Mouse (Mus musculus): ENCODE measurements around the gene Jakmip3. TPM values are rescaled to one million over a fixed set of nuclear protein-coding genes. Genes with fewer than 3 reads are reported as not detected.

Jakmip3 gene
- polyA plus RNA-seq, 1 experiment from 2014 or later, result 0.66 TPM

DNA sequence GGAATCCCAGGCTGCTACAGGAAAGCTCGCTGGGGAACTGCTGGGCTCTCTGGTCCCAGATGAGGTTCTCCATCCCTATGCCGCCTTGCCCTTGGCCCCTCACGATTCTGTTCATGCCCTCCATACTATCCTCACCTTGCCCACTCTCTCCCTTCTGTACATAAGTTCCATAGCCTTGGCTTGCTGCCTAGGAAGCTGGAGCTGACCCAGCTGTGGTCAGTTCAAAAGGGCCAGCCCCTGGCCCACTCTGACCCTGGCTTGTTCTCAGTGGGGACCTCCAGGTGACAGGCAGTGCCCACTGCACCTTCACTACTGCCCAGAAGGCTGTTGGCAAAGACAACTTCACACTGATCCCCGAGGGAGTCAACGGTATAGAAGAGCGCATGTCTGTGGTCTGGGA is 155.9 kb downstream of the Jakmip3 start:
- peaks cover 52% of the 10 kb centered on the region for H3K36me3 ChIP-seq
- no peaks in the 10 kb centered on the region for H3K4me1 ChIP-seq (replicated peaks)
- H3K27me3 ChIP-seq, result no peaks in the 10 kb centered on the region
- no peak overlapping the region for H3K4me3 ChIP-seq (replicated peaks)
- no peaks in the 10 kb centered on the region for H3K9me3 ChIP-seq
- no peak overlapping the region for H3K27ac ChIP-seq
- H3K9ac ChIP-seq (replicated peaks), result no peak overlapping the region
- no peak for ATAC-seq (ENCODE audit: insufficient number of reproducible peaks, insufficient read depth, low FRiP score, low TSS enrichment, low read depth)
- H3K4me2 ChIP-seq, result no peak overlapping the region
- 91% methylated on average over 6 of the region's 6 CpGs for WGBS

DNA sequence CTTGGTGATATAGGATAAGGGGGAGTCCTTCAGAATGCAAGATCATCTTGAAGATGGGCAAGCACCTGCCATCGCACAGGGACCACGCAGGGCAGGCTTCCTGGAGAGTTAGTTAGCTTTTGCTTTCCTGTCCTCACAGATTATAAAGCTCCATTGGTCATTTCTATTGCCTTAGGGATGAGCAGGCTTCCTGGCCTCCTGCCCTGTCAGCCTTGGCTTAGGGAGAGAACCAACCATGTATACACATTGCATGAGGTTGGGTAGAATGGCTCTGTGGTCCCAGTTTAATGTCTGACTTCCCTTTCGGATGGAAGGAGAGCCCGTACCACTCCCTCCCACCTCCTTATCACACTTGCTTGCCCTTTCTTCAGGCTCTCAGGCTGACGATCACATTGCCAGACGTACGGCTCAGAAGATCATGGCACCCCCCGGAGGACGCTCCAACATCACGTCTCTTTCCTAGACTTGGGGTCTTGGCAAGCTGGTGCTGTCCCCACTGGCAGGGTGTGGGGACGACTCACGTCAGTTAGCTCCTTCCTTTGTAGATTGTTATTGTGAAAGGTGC is 160.1 kb downstream of the Jakmip3 start:
- Histone ChIP-seq H3K4me1 (replicated peaks) (no peaks in the 10 kb centered on the region), H3K27me3 (no peaks in the 10 kb centered on the region), H3K9ac (replicated peaks) (no peak overlapping the region), H3K36me3 (peaks cover 24% of the 10 kb centered on the region), H3K27ac (no peak overlapping the region), H3K4me2 (no peak overlapping the region), H3K4me3 (replicated peaks) (no peak overlapping the region), H3K9me3 (no peaks in the 10 kb centered on the region)
- 70% methylated on average over 12 of the region's 12 CpGs for WGBS
- no peak for ATAC-seq (ENCODE audit: insufficient number of reproducible peaks, insufficient read depth, low FRiP score, low TSS enrichment, low read depth)

DNA sequence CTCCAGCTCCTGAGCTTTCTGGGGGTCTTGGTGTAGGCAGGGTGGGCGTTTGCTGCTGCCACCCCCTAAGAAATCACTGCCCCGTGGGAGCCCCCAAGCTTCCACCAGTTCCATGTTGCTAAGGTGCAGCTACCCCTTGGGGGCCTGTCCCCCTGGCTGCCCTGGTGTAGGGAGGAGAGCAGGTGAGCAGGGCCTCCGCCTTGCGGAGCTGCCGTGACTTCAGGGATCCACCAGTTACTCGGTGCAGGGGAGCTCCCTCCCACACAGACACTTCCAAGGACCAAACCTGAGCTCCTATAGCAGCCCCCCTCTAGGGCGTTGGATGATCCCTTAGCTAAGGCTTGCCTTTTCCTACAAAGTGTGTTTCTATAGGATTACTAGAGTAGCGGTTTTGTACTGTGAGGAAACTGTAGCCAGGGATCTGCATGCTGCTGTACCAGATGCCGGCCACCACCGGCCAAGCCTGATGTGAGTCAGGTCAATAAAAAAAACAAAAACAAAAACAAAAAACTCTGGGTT is 160.8 kb downstream of the Jakmip3 start:
- Histone ChIP-seq H3K4me1 (replicated peaks) (no peaks in the 10 kb centered on the region), H3K27me3 (no peaks in the 10 kb centered on the region), H3K4me3 (replicated peaks) (no peak overlapping the region), H3K27ac (no peak overlapping the region), H3K36me3 (peaks cover 17% of the 10 kb centered on the region), H3K4me2 (no peak overlapping the region), H3K9ac (replicated peaks) (no peak overlapping the region), H3K9me3 (no peaks in the 10 kb centered on the region)
- ATAC-seq (ENCODE audit: insufficient number of reproducible peaks, insufficient read depth, low FRiP score, low TSS enrichment, low read depth), result no peak
- WGBS, result 73% methylated on average over 10 of the region's 10 CpGs

DNA sequence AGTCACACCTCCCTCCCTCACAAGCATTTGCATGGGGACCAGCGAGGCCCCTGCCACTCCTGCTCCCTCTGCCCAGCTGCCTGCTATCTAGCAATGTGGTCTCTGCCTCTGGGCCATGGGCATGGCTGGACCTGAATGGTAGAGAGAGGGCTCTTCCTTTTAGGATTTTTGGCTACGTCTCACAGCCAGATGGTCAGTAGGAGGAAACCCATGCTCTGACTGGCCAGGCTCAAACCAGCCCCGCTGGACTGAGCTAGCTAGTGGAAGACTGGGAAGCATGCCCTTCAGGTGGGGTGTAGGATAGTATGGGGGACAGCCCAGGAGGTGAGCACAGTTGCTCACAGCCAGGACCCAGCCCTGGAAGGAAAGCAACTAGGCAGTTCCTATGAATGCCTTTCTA is 161.3 kb downstream of the Jakmip3 start:
- Histone ChIP-seq H3K36me3 (peaks cover 15% of the 10 kb centered on the region), H3K9me3 (no peaks in the 10 kb centered on the region), H3K4me3 (replicated peaks) (no peak overlapping the region), H3K27ac (no peak overlapping the region), H3K4me2 (no peak overlapping the region), H3K9ac (replicated peaks) (no peak overlapping the region), H3K27me3 (no peaks in the 10 kb centered on the region), H3K4me1 (replicated peaks) (no peaks in the 10 kb centered on the region)
- ATAC-seq (ENCODE audit: insufficient number of reproducible peaks, insufficient read depth, low FRiP score, low TSS enrichment, low read depth), result no peak
- WGBS, result 65% methylated on average over 3 of the region's 3 CpGs

DNA sequence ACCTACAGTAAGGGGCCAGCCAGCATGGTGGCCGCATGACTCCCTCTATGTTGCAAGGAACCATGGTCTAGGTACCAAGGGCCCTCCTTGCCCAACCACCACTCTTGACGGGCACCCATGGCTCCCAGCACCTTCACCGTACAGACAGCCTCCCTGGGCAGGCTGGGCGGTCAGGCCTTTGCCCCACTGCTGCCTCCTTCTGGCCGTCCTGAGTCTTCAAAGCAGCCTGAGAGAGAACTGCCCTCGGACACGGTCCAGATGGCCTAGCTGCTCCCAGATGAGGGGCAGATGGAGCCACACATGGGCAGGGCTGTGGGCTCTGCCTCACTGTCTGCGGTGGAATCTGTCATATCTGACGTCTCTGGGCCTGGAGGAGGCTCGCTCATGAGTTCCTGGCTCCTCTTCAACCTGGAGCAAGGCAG is 163.4 kb downstream of the Jakmip3 start:
- no peaks in the 10 kb centered on the region for H3K4me1 ChIP-seq (replicated peaks)
- no peak overlapping the region for H3K4me3 ChIP-seq (replicated peaks)
- H3K9me3 ChIP-seq, result no peaks in the 10 kb centered on the region
- H3K27me3 ChIP-seq, result no peaks in the 10 kb centered on the region
- no peak for ATAC-seq (ENCODE audit: insufficient number of reproducible peaks, insufficient read depth, low FRiP score, low TSS enrichment, low read depth)
- H3K36me3 ChIP-seq, result peaks cover 9% of the 10 kb centered on the region; the same call in 1 of the 2 replicates
- H3K4me2 ChIP-seq, result no peak overlapping the region
- H3K9ac ChIP-seq (replicated peaks), result no peak overlapping the region
- no peak overlapping the region for H3K27ac ChIP-seq
- WGBS, result 62% methylated on average over 10 of the region's 10 CpGs

DNA sequence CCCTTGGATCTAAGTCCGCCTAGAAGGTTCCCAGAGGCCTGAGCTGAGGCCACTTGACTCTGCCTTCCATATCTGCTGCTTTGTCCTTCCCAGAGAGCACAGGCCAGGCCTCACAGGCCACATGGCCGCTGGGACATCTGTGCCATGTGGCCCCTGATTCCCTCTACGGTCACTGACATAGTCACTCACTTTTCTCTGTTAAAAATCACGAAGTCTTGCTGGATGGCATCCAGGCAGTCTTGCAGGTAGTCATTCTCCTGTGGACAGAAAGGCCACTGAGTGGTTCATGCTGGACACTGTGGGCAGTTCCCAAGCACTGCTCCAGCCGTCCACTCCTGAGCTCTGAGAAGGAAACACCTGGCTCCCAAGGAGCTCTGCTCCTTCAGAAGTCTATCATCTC is 164.5 kb downstream of the Jakmip3 start:
- Histone ChIP-seq H3K36me3 (peaks cover 9% of the 10 kb centered on the region; the same call in 1 of the 2 replicates), H3K27me3 (no peaks in the 10 kb centered on the region), H3K27ac (no peak overlapping the region), H3K4me2 (no peak overlapping the region), H3K4me3 (replicated peaks) (no peak overlapping the region), H3K4me1 (replicated peaks) (no peaks in the 10 kb centered on the region), H3K9me3 (no peaks in the 10 kb centered on the region), H3K9ac (replicated peaks) (no peak overlapping the region)
- 82% methylated on average over 5 of the region's 5 CpGs for WGBS
- ATAC-seq (ENCODE audit: insufficient number of reproducible peaks, insufficient read depth, low FRiP score, low TSS enrichment, low read depth), result no peak

DNA sequence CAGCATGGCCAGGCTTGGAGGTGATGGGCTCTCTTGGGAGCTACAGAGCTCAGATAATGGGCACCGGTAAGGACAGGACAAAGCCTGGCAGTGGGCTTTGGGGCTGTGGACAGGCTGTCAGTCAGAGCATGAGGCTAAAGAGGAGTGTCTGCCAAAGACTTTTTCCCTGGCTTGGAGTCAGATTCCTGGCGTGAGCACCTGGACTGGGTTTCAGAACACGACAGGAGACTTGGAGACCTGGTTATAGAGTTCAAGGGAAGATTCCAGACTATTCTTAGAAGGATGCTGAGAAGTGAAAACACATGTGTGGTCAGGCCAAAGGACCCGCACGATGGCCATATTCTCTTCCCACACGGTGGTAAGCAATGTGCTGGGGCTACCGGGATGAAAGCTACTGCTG is 165.2 kb downstream of the Jakmip3 start:
- WGBS, result 89% methylated on average over 7 of the region's 7 CpGs
- ATAC-seq (ENCODE audit: insufficient number of reproducible peaks, insufficient read depth, low FRiP score, low TSS enrichment, low read depth), result no peak
- Histone ChIP-seq H3K4me1 (replicated peaks) (no peaks in the 10 kb centered on the region), H3K27me3 (no peaks in the 10 kb centered on the region), H3K27ac (no peak overlapping the region), H3K9ac (replicated peaks) (no peak overlapping the region), H3K4me3 (replicated peaks) (no peak overlapping the region), H3K9me3 (no peaks in the 10 kb centered on the region), H3K36me3 (peaks cover 9% of the 10 kb centered on the region; the same call in 1 of the 2 replicates), H3K4me2 (no peak overlapping the region)

DNA sequence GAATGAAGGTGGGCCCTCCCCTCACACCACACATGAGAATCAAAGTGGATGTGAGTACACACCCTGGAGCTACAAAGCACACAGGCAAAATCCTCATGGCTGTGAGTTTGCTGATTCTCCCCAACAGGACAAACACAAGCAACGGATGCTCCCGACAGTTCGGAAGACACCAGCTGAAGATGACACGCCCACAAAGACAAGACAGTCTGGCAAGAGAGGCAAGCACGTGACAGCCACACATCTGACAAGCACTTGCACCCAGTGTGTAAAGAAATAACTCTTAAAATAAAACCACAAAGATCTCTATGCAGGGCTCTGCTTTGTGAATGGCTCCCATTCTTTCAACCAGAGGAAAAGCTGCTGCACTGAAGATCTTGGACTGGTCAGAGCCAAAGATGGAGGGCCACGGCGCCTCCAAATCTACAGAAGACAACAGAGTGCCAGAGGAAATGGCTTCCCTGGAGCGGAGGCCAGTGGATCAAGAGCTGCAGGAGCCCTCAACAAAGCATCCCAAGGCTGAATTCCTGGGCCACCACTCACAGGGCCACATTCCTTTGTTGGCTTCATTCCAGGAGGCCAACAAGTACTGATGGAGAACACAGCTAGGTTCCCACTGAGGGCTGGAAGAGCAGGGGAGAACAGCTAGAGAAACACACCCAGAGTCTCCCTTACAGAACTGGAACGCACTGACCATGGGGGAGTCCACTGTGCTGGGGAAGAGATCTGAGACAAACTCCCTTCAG is 167.5 kb downstream of the Jakmip3 start:
- Histone ChIP-seq H3K27ac (0 out of 2 replicates have a peak overlapping the region, but pooled peaks have one; percentile 7), H3K9ac (replicated peaks) (no peak overlapping the region), H3K4me1 (replicated peaks) (no peaks in the 10 kb centered on the region), H3K27me3 (no peaks in the 10 kb centered on the region), H3K4me2 (no peak overlapping the region), H3K9me3 (no peaks in the 10 kb centered on the region), H3K4me3 (replicated peaks) (no peak overlapping the region), H3K36me3 (no peaks in the 10 kb centered on the region)
- WGBS, result 87% methylated on average over 9 of the region's 9 CpGs
- ATAC-seq (ENCODE audit: insufficient number of reproducible peaks, insufficient read depth, low FRiP score, low TSS enrichment, low read depth), result no peak

DNA sequence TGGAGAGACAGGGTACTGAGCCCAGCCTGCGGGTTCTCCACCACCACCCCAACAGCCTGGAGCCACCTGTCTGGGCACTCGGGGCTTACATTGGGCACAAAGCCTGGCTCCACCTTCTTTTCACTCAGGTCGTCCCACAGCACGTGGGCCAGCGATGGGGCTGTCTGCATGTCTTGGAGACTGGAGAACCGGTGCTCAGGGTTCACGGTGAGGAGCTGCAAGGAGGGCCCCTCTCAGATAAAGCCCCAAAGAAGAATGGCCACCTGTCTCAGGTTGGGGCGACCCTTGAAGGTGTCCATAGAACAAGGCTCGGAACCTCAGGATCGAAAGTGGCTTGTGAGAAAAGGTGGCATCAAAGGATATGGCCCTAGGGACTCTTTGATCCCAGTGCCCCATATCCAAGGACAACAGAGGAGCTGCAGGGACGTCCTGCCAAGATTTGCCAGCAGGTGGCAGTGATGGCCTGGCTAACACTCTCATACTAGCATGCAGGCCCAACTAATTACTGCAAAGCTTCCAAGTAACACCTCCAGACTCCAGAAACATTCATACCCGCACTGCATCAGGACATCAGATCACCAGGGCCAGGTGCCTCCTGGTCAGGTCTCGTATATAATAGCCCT is 178.7 kb downstream of the Jakmip3 start:
- H3K4me3 ChIP-seq (replicated peaks), result no peak overlapping the region
- 0 out of 2 replicates have a peak, but pooled peaks cover 3% of the 10 kb centered on the region for H3K27me3 ChIP-seq
- 42% methylated on average over 13 of the region's 13 CpGs for WGBS
- no peak overlapping the region for H3K9ac ChIP-seq (replicated peaks)
- no peak overlapping the region for H3K4me2 ChIP-seq
- H3K36me3 ChIP-seq, result no peaks in the 10 kb centered on the region
- no peaks in the 10 kb centered on the region for H3K9me3 ChIP-seq
- no peak for ATAC-seq (ENCODE audit: insufficient number of reproducible peaks, insufficient read depth, low FRiP score, low TSS enrichment, low read depth)
- no peaks in the 10 kb centered on the region for H3K4me1 ChIP-seq (replicated peaks)
- H3K27ac ChIP-seq, result no peak overlapping the region

DNA sequence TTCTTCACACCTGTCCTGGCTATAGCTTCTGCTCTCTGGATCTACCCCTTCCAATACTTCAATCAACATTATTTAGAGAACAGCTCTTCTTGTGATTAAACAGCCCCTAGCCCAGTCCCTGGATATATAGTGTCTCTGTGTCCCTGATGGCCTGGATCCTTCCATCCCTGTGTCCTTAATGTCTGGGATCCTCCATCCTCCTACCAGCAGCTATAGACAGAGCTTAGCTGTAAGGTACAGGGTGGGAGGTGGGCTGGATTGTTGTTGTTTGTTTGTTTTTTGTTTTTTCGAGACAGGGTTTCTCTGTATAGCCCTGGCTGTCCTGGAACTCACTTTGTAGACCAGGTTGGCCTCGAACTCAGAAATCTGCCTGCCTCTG is 179.2 kb downstream of the Jakmip3 start:
- H3K27ac ChIP-seq, result no peak overlapping the region
- no peak overlapping the region for H3K4me2 ChIP-seq
- ATAC-seq (ENCODE audit: insufficient number of reproducible peaks, insufficient read depth, low FRiP score, low TSS enrichment, low read depth), result no peak
- no peaks in the 10 kb centered on the region for H3K36me3 ChIP-seq
- H3K9me3 ChIP-seq, result no peaks in the 10 kb centered on the region
- WGBS, result 63% methylated on average over 2 of the region's 2 CpGs
- H3K4me3 ChIP-seq (replicated peaks), result no peak overlapping the region
- H3K4me1 ChIP-seq (replicated peaks), result no peaks in the 10 kb centered on the region
- 0 out of 2 replicates have a peak, but pooled peaks cover 3% of the 10 kb centered on the region for H3K27me3 ChIP-seq
- H3K9ac ChIP-seq (replicated peaks), result no peak overlapping the region

DNA sequence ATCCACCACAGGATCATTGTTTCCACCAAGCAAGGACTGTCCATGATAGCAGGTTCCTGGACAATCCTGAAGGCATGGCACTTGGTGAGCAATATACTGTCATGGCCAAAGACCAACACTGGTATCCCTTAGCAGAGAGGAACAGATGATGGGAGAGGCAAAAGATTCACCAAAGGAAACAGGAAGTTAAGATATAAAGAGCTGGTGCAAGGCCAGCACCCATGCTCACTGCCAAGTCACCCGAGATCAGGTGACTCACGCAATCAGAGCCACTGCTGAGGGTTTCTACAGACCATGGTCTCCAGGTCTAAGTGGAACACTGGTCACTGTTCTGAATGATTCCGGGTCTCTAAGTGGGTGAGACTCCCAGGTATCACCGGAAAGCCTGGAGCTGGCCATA is 185.4 kb downstream of the Jakmip3 start:
- ATAC-seq (ENCODE audit: insufficient number of reproducible peaks, insufficient read depth, low FRiP score, low TSS enrichment, low read depth), result no peak
- no peak overlapping the region for H3K9ac ChIP-seq (replicated peaks)
- H3K27me3 ChIP-seq, result 0 out of 2 replicates have a peak, but pooled peaks cover 3% of the 10 kb centered on the region
- WGBS, result 87% methylated on average over 4 of the region's 4 CpGs
- no peaks in the 10 kb centered on the region for H3K36me3 ChIP-seq
- H3K4me2 ChIP-seq, result no peak overlapping the region
- no peak overlapping the region for H3K4me3 ChIP-seq (replicated peaks)
- H3K27ac ChIP-seq, result no peak overlapping the region
- H3K9me3 ChIP-seq, result no peaks in the 10 kb centered on the region
- H3K4me1 ChIP-seq (replicated peaks), result peaks cover 25% of the 10 kb centered on the region

Data from limb, embryonic 12.5 days (tissue).